Comparison of ENCODE assay signal across 9 mouse cellular contexts in genomic region chr17:30635367-30635766, GRCm38 (mm10). TPM values are rescaled to one million over a fixed set of nuclear protein-coding genes. Genes with fewer than 3 reads are reported as not detected.
A peak's percentile ranks its signal among the peaks of the same experiment; 100 is the strongest.
DNase-seq lines count a peak whose midpoint lies in the region; ATAC-seq lines count a peak whose summit lies in the region.
"Had no signal": no experiment of that assay in that cellular context is flagged by ENCODE, and none has a peak within 500 bp of the region (broad histone marks: within the 10 kb centered on the region; RNA-seq: fewer than 3 reads in every experiment).

No protein-coding gene starts in this region.

- no peak overlapping the region for H3K27ac ChIP-seq in lung, embryonic 15.5 days
- no peak overlapping the region for H3K27ac ChIP-seq in embryonic facial prominence, embryonic 12.5 days
- H3K27ac ChIP-seq in intestine, embryonic 14.5 days (ENCODE audit: low read depth) = no peak overlapping the region
- H3K27ac ChIP-seq in midbrain, embryonic 13.5 days = no peak overlapping the region
- H3K27ac ChIP-seq: liver, embryonic 14.5 days had no signal

- 14% methylated on average over 17 of the region's 17 CpGs for WGBS in lung, embryonic 15.5 days
- WGBS in embryonic facial prominence, embryonic 12.5 days = 7% methylated on average over 15 of the region's 17 CpGs
- 21% methylated on average over 16 of the region's 17 CpGs for WGBS in intestine, embryonic 14.5 days
- 16% methylated on average over 16 of the region's 17 CpGs for WGBS in midbrain, embryonic 13.5 days

- H3K9ac ChIP-seq in lung, embryonic 15.5 days = no peak overlapping the region; the same call in 1 of the 2 replicates
- no peak overlapping the region for H3K9ac ChIP-seq in embryonic facial prominence, embryonic 12.5 days
- H3K9ac ChIP-seq in intestine, embryonic 14.5 days (ENCODE audit: low read length) = peak overlapping the region; percentile 20; the same call in 1 of the 2 replicates
- H3K9ac ChIP-seq in midbrain, embryonic 13.5 days (replicated peaks) = no peak overlapping the region
- H3K9ac ChIP-seq: liver, embryonic 14.5 days had no signal

- H3K4me3 ChIP-seq in lung, embryonic 15.5 days = peak overlapping the region; percentile 29
- H3K4me3 ChIP-seq in embryonic facial prominence, embryonic 12.5 days = peak overlapping the region; percentile 15; the same call in 1 of the 2 replicates
- H3K4me3 ChIP-seq in intestine, embryonic 14.5 days (ENCODE audit: low read depth, low read length) = peak overlapping the region; percentile 20
- 0 out of 2 replicates have a peak overlapping the region, but pooled peaks have one; percentile 4 for H3K4me3 ChIP-seq in midbrain, embryonic 13.5 days (replicated peaks)

- peak overlapping the region; percentile 44 for H3K4me2 ChIP-seq in lung, embryonic 15.5 days
- H3K4me2 ChIP-seq in embryonic facial prominence, embryonic 12.5 days (replicated peaks) = peak overlapping the region; percentile 30
- peak overlapping the region; percentile 39 for H3K4me2 ChIP-seq in intestine, embryonic 14.5 days (ENCODE audit: low read length)
- peak overlapping the region; percentile 29 for H3K4me2 ChIP-seq in midbrain, embryonic 13.5 days (replicated peaks)

- ATAC-seq in lung, embryonic 15.5 days (ENCODE audit: borderline replicate concordance, extremely low read depth, low FRiP score, low TSS enrichment) = peak; percentile 46; the same call in 1 of the 2 replicates
- no peak for ATAC-seq in embryonic facial prominence, embryonic 12.5 days (ENCODE audit: insufficient number of reproducible peaks, insufficient read depth, low FRiP score, low TSS enrichment)
- no peak for ATAC-seq in intestine, embryonic 14.5 days (replicated peaks; ENCODE audit: low FRiP score, low TSS enrichment, low read depth)
- no peak for ATAC-seq in midbrain, embryonic 13.5 days
- ATAC-seq in megakaryocyte progenitor cell, adult 5-6 weeks (replicated peaks; ENCODE audit: poor library complexity) = no peak

- H3K9me3 ChIP-seq in lung, embryonic 15.5 days = no peaks in the 10 kb centered on the region
- H3K9me3 ChIP-seq in embryonic facial prominence, embryonic 12.5 days = no peaks in the 10 kb centered on the region
- H3K9me3 ChIP-seq in intestine, embryonic 14.5 days (ENCODE audit: control insufficient read depth, low read length) = no peaks in the 10 kb centered on the region
- H3K9me3 ChIP-seq in midbrain, embryonic 13.5 days = no peaks in the 10 kb centered on the region

- no peaks in the 10 kb centered on the region for H3K4me1 ChIP-seq in lung, embryonic 15.5 days
- H3K4me1 ChIP-seq in embryonic facial prominence, embryonic 12.5 days = no peaks in the 10 kb centered on the region
- no peaks in the 10 kb centered on the region for H3K4me1 ChIP-seq in intestine, embryonic 14.5 days (replicated peaks; ENCODE audit: control insufficient read depth, insufficient read depth, low read length)
- H3K4me1 ChIP-seq in midbrain, embryonic 13.5 days (replicated peaks) = 0 out of 2 replicates have a peak, but pooled peaks cover 4% of the 10 kb centered on the region

- DNase-seq in lung, postnatal 25 days (ENCODE audit: low spot score) = no peak
- DNase-seq in intestine, embryonic 14.5 days (ENCODE audit: low spot score) = peak; percentile 65
- no peak for DNase-seq in cerebellum, adult 11-12 months
- DNase-seq in Muller cell, postnatal 12 days (ENCODE audit: inconsistent ontology term) = no peak

- H3K36me3 ChIP-seq in lung, embryonic 15.5 days = no peaks in the 10 kb centered on the region
- H3K36me3 ChIP-seq in embryonic facial prominence, embryonic 12.5 days = no peaks in the 10 kb centered on the region
- H3K36me3 ChIP-seq in intestine, embryonic 14.5 days (ENCODE audit: control insufficient read depth, insufficient read depth, low read length) = no peaks in the 10 kb centered on the region
- H3K36me3 ChIP-seq in midbrain, embryonic 13.5 days = no peaks in the 10 kb centered on the region

- no peaks in the 10 kb centered on the region for H3K27me3 ChIP-seq in lung, embryonic 15.5 days
- H3K27me3 ChIP-seq in embryonic facial prominence, embryonic 12.5 days = no peaks in the 10 kb centered on the region
- H3K27me3 ChIP-seq in intestine, embryonic 14.5 days (replicated peaks; ENCODE audit: control insufficient read depth, insufficient read depth, low read length) = no peaks in the 10 kb centered on the region
- no peaks in the 10 kb centered on the region for H3K27me3 ChIP-seq in midbrain, embryonic 13.5 days

RNA-seq across cellular contexts. Expression of gene Glo1, which starts 8.7 kb away (rescaled TPM):
- polyA plus RNA-seq in lung, embryonic 15.5 days (2015; fragmentation: Nextera tagmentation; extraction: Ambion mirVana) = 219 and 220 TPM in 2 replicates
- polyA plus RNA-seq in embryonic facial prominence, embryonic 12.5 days (2016; fragmentation: Nextera tagmentation; extraction: Ambion mirVana) = 215 and 218 TPM in 2 replicates
- 223 and 233 TPM in 2 replicates for polyA plus RNA-seq in intestine, embryonic 14.5 days (2014; fragmentation: Nextera tagmentation; extraction: Ambion mirVana)
- 156 and 162 TPM in 2 replicates for polyA plus RNA-seq in midbrain, embryonic 13.5 days (2015; fragmentation: Nextera tagmentation; extraction: Ambion mirVana)
- 112 and 117 TPM in 2 replicates for total RNA-seq in megakaryocyte progenitor cell, adult 5-6 weeks (2015)
- total RNA-seq in megakaryocyte progenitor cell, adult 5-6 weeks (2017) = 118 and 129 TPM in 2 replicates

RNA-seq across cellular contexts. Expression of gene Dnah8, which starts 11.2 kb away (rescaled TPM):
- 5.7 and 6.1 TPM in 2 replicates for polyA plus RNA-seq in lung, embryonic 15.5 days (2015; fragmentation: Nextera tagmentation; extraction: Ambion mirVana)
- polyA plus RNA-seq in embryonic facial prominence, embryonic 12.5 days (2016; fragmentation: Nextera tagmentation; extraction: Ambion mirVana) = 1.4 and 2.1 TPM in 2 replicates
- 0.58 and 1.5 TPM in 2 replicates for polyA plus RNA-seq in intestine, embryonic 14.5 days (2014; fragmentation: Nextera tagmentation; extraction: Ambion mirVana)
- 1.6 and 2.2 TPM in 2 replicates for polyA plus RNA-seq in midbrain, embryonic 13.5 days (2015; fragmentation: Nextera tagmentation; extraction: Ambion mirVana)
- 25.8 and 27.1 TPM in 2 replicates for total RNA-seq in megakaryocyte progenitor cell, adult 5-6 weeks (2015)
- 19.6 and 34.1 TPM in 2 replicates for total RNA-seq in megakaryocyte progenitor cell, adult 5-6 weeks (2017)

RNA-seq across cellular contexts. Expression of gene Btbd9, which starts 59.1 kb away (rescaled TPM):
- polyA plus RNA-seq in lung, embryonic 15.5 days (2015; fragmentation: Nextera tagmentation; extraction: Ambion mirVana) = 54.1 and 57.3 TPM in 2 replicates
- polyA plus RNA-seq in embryonic facial prominence, embryonic 12.5 days (2016; fragmentation: Nextera tagmentation; extraction: Ambion mirVana) = 71.6 and 78.9 TPM in 2 replicates
- polyA plus RNA-seq in intestine, embryonic 14.5 days (2014; fragmentation: Nextera tagmentation; extraction: Ambion mirVana) = 49.8 and 53.7 TPM in 2 replicates
- polyA plus RNA-seq in midbrain, embryonic 13.5 days (2015; fragmentation: Nextera tagmentation; extraction: Ambion mirVana) = 137 and 160 TPM in 2 replicates
- 20.1 and 25.4 TPM in 2 replicates for total RNA-seq in megakaryocyte progenitor cell, adult 5-6 weeks (2015)
- 17.2 and 22.9 TPM in 2 replicates for total RNA-seq in megakaryocyte progenitor cell, adult 5-6 weeks (2017)
